Mouse (Mus musculus) MEL (cell line): ENCODE data around the gene Boll.

Experiments used
- CTCF ChIP-seq, 3 experiments: IDR thresholded peaks in 2 of 3; conservative IDR thresholded peaks in 1 of 3; 2 replicates each; pipeline ENCODE4 v1.5.1; 2011 to 2012; ENCODE audit warnings: low read length in 3 of 3, low read depth in 2 of 3, mild to moderate bottlenecking in 2 of 3, improper control_type of control experiment in 1 of 3, inconsistent platforms in 1 of 3, mixed read lengths in 1 of 3, moderate library complexity in 1 of 3; ENCODE audit not compliant: control insufficient read depth in 1 of 3, insufficient read depth in 1 of 3, poor library complexity in 1 of 3, severe bottlenecking in 1 of 3
- TCF12 ChIP-seq: IDR thresholded peaks from 2 replicates; pipeline ENCODE4 v1.6.1; 2014; ENCODE audit warnings: low read depth, mild to moderate bottlenecking, inconsistent platforms, low read length, improper control_type of control experiment, moderate library complexity

GRCm38 (mm10) chr1:55205808-55206327, 157.4 kb downstream of the Boll start:
- no peak for TF ChIP-seq CTCF (IDR thresholded peaks at IDR 0.05 in 2 of 3, conservative IDR thresholded peaks at IDR 0.05 in 1 of 3; ENCODE audit: control insufficient read depth in 1 of 3, insufficient read depth in 1 of 3, low read depth in 2 of 3, low read length in 3 of 3, poor library complexity in 1 of 3, severe bottlenecking in 1 of 3)
- no peak for TF ChIP-seq TCF12
